ENCODE assay signal across 8 mouse cellular contexts in the genomic region with DNA sequence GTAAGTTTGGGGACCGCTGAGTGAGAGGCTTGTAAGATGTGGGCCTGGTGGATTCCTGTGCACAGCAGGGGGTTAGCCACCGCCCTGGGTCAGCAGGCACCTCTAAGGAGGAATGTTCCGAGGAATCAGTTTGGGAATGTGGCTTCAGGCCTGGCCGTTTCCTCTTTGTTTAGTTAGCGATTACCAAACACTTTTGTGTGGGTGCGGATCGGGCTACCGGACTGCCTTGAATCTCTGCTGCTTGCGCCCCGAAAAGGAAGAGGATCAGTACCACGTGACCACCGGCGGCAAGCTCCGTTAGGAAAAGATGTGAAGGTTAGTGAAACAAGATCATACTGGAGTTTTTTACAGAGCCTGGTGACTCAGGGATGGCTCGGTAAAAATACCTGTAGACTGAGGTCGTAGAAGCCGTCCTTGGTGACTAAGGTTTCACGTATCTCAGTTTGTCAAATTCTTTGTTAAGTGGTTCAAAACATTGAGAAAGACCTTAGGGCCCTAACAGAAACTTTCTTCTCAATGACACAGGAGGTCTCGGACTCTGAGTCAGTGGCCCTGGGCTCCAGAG.
DNase-seq lines count a peak whose midpoint lies in the region; ATAC-seq and TF ChIP-seq lines count a peak whose summit lies in the region.

No protein-coding gene starts in this region.

- no peak for TF ChIP-seq POLR2A in kidney, adult 2 months (IDR thresholded peaks at IDR 0.05; ENCODE audit: low read depth, low read length)

- H3K27me3 ChIP-seq in forebrain, embryonic 14.5 days (replicated peaks; ENCODE audit: control insufficient read depth, insufficient read depth, low read length): no peaks in the 10 kb centered on the region
- H3K27me3 ChIP-seq in kidney, adult 2 months (replicated peaks; ENCODE audit: control insufficient read depth, insufficient read depth, low read length): no peaks in the 10 kb centered on the region
- no peaks in the 10 kb centered on the region for H3K27me3 ChIP-seq in lung, embryonic 16.5 days (ENCODE audit: control insufficient read depth, insufficient read depth, low read depth, low read length)

- H3K9ac ChIP-seq in forebrain, embryonic 14.5 days (ENCODE audit: low read length): peak overlapping the region; percentile 46
- H3K9ac ChIP-seq in lung, embryonic 16.5 days (ENCODE audit: low read length): no peak overlapping the region

- no peaks in the 10 kb centered on the region for H3K36me3 ChIP-seq in forebrain, embryonic 14.5 days (ENCODE audit: control insufficient read depth, insufficient read depth, low read length)
- no peaks in the 10 kb centered on the region for H3K36me3 ChIP-seq in kidney, adult 2 months (ENCODE audit: control insufficient read depth, insufficient read depth, low read length)
- no peaks in the 10 kb centered on the region for H3K36me3 ChIP-seq in lung, embryonic 16.5 days (ENCODE audit: control insufficient read depth, insufficient read depth, low read length)

- intact Hi-C loops in gastrocnemius, adult 2 months (cut with DNase I): loop anchor here (5.0 kb wide), 1 partner anchor 69 kb away; no protein-coding TSS in a partner anchor
- intact Hi-C loops in gastrocnemius, postnatal 14 days (cut with DNase I; ENCODE audit: low total_unique reads): no loop called here

- H3K4me1 ChIP-seq in forebrain, embryonic 14.5 days (ENCODE audit: control insufficient read depth, insufficient read depth, low read length): no peaks in the 10 kb centered on the region
- H3K4me1 ChIP-seq in kidney, adult 2 months (ENCODE audit: control insufficient read depth, insufficient read depth, low read length): no peaks in the 10 kb centered on the region
- H3K4me1 ChIP-seq in lung, embryonic 16.5 days (replicated peaks; ENCODE audit: control insufficient read depth, insufficient read depth, low read length): peaks cover 41% of the 10 kb centered on the region

- 11% methylated on average over 19 of the region's 19 CpGs for WGBS in forebrain, embryonic 14.5 days
- 24% methylated on average over 19 of the region's 19 CpGs for WGBS in kidney, adult 2 months
- WGBS in lung, embryonic 16.5 days: 13% methylated on average over 19 of the region's 19 CpGs

- H3K4me3 ChIP-seq in gastrocnemius, adult 2 months: peak overlapping the region; percentile 55
- H3K4me3 ChIP-seq in forebrain, embryonic 14.5 days (ENCODE audit: low read depth, low read length): peak overlapping the region; percentile 10; the same call in 1 of the 2 replicates
- H3K4me3 ChIP-seq in kidney, adult 2 months (ENCODE audit: insufficient read depth, low read depth, low read length): peak overlapping the region; percentile 7; the same call in 1 of the 2 replicates
- peak overlapping the region; percentile 7; the same call in 1 of the 2 replicates for H3K4me3 ChIP-seq in lung, embryonic 16.5 days (ENCODE audit: low read length)

- peak overlapping the region; percentile 45 for H3K4me2 ChIP-seq in forebrain, embryonic 14.5 days (ENCODE audit: low read length)
- H3K4me2 ChIP-seq in lung, embryonic 16.5 days (ENCODE audit: low read depth, low read length): peak overlapping the region; percentile 37

- TF ChIP-seq CTCF in gastrocnemius, adult 2 months (IDR thresholded peaks at IDR 0.05): no peak
- no peak for TF ChIP-seq CTCF in kidney, adult 2 months (conservative IDR thresholded peaks at IDR 0.05; ENCODE audit: insufficient read depth, insufficient read length, low read depth, low read length)

- peak overlapping the region; percentile 55 for H3K27ac ChIP-seq in gastrocnemius, adult 2 months
- H3K27ac ChIP-seq in forebrain, embryonic 14.5 days (ENCODE audit: low read depth, low read length): no peak overlapping the region
- H3K27ac ChIP-seq in kidney, adult 2 months (ENCODE audit: insufficient read depth, low read depth, low read length): peak overlapping the region; percentile 3; the same call in 1 of the 2 replicates
- H3K27ac ChIP-seq in lung, embryonic 16.5 days (ENCODE audit: low read length): peak overlapping the region; percentile 57

- no peaks in the 10 kb centered on the region for H3K9me3 ChIP-seq in forebrain, embryonic 14.5 days (replicated peaks; ENCODE audit: control insufficient read depth, low read length)
- no peaks in the 10 kb centered on the region for H3K9me3 ChIP-seq in lung, embryonic 16.5 days (ENCODE audit: control insufficient read depth, low read length)

- peak; percentile 42 for DNase-seq in gastrocnemius, adult 2 months
- DNase-seq in gastrocnemius, postnatal 14 days: no peak
- peak; percentile 27 for DNase-seq in forebrain, embryonic 14.5 days (ENCODE audit: low spot score)
- peak; percentile 45 for DNase-seq in kidney, adult 2 months
- DNase-seq in adipocyte (ENCODE audit: low spot score): no peak
- DNase-seq in ovary, adult 18-20 months (ENCODE audit: low spot score): no peak
- DNase-seq in right cerebral cortex, adult 18-20 months: no peak

- no peak for ATAC-seq in forebrain, embryonic 14.5 days
- peak; percentile 63 for ATAC-seq in lung, embryonic 16.5 days (ENCODE audit: low read depth)

Comparison
In these comparisons a context has a peak if more than half of its experiments do, and no peak if none do; other contexts are left out.
1. DNase-seq: peak in gastrocnemius, adult 2 months (single experiment), forebrain, embryonic 14.5 days (single experiment) and kidney, adult 2 months (single experiment); none in gastrocnemius, postnatal 14 days (single experiment), adipocyte (single experiment), ovary, adult 18-20 months (single experiment) and right cerebral cortex, adult 18-20 months (single experiment).
2. Peak in every context shown above with its lines, with median percentiles within 50 percentile points of each other: H3K4me3 ChIP-seq.